Mouse (Mus musculus) intestine, postnatal 0 days (tissue): ENCODE measurements at regions not wholly inside any gene's neighbourhood (a gene's known extent, or its start where the extent isn't known, plus 50 kb on each side); places are given as distances from the start of the nearest gene placed in this dataset.

Experiments used
- ATAC-seq: fragments of 200-750 bp; cut with Nextera tagmentation; 2 replicates; pipeline ENCODE4 v1.8.0; 2017; ENCODE audit warnings: mild to moderate bottlenecking, moderate TSS enrichment, moderate library complexity
- H3K27ac ChIP-seq: fragments of 300-500 bp; sonication (generic); 2 replicates; pipeline ENCODE4 v1.5.1; 2014; ENCODE audit warnings: mild to moderate bottlenecking, low read depth, low read length, moderate library complexity
- H3K27me3 ChIP-seq: fragments of 300-500 bp; sonication (generic); replicated peaks from 2 replicates; pipeline ENCODE4 v1.6.1; 2014; ENCODE audit warnings: low read length, mixed read lengths; ENCODE audit not compliant: control insufficient read depth, insufficient read depth
- H3K36me3 ChIP-seq: fragments of 300-500 bp; sonication (generic); 2 replicates; pipeline ENCODE4 v1.6.1; 2014; ENCODE audit warnings: mild to moderate bottlenecking, moderate library complexity; ENCODE audit not compliant: control insufficient read depth, insufficient read depth
- H3K4me1 ChIP-seq: fragments of 300-500 bp; sonication (generic); replicated peaks from 2 replicates; pipeline ENCODE4 v1.6.1; 2014; ENCODE audit warnings: antibody characterized with exemption, low read length, mixed read lengths; ENCODE audit not compliant: control insufficient read depth, insufficient read depth
- H3K4me2 ChIP-seq: fragments of 300-500 bp; sonication (generic); replicated peaks from 2 replicates; pipeline ENCODE4 v1.6.1; 2014; ENCODE audit warnings: low read depth, mild to moderate bottlenecking, moderate library complexity
- H3K4me3 ChIP-seq: fragments of 300-500 bp; sonication (generic); 2 replicates; pipeline ENCODE4 v1.5.1; 2014; ENCODE audit warnings: low read depth, low read length
- H3K9ac ChIP-seq: fragments of 300-500 bp; sonication (generic); 2 replicates; pipeline ENCODE4 v1.6.1; 2014; ENCODE audit warnings: mild to moderate bottlenecking, low read depth, low read length
- H3K9me3 ChIP-seq: fragments of 300-500 bp; sonication (generic); 2 replicates; pipeline ENCODE4 v1.6.1; 2016; ENCODE audit warnings: mixed run types; ENCODE audit not compliant: control insufficient read depth
- CTCF ChIP-seq: sonication (generic); IDR thresholded peaks from 2 replicates; pipeline ENCODE4 v1.5.1; 2016; ENCODE audit warnings: low read depth, mild to moderate bottlenecking, control low read depth, antibody characterized with exemption, moderate library complexity
- WGBS: fragments of 180-500 bp; shearing (Covaris S2); extraction: QIAGEN DNeasy Blood & Tissue Kit; methylation state at CpG from one replicate; pipeline ENCODE4 v1.1.7; 2014; 5-methylcytosine and 5-hydroxymethylcytosine counted together

- Histone ChIP-seq H3K9ac (no peak overlapping the region), H3K4me1 (no peaks in the 10 kb centered on the region), H3K27ac (no peak overlapping the region), H3K9me3 (no peaks in the 10 kb centered on the region), H3K4me2 (no peak overlapping the region), H3K36me3 (no peaks in the 10 kb centered on the region), H3K4me3 (no peak overlapping the region), H3K27me3 (no peaks in the 10 kb centered on the region)
- TF ChIP-seq CTCF, result no peak
- 58% methylated on average over 1 of the region's 1 CpGs for WGBS
- no peak for ATAC-seq
These were observed 367.8 kb upstream of the Impad1 start for GRCm38 (mm10) chr4:5160931-5161330.

- H3K27me3 ChIP-seq, result no peaks in the 10 kb centered on the region
- H3K9ac ChIP-seq, result no peak overlapping the region
- no peak for ATAC-seq
- WGBS, result 32% methylated on average over 3 of the region's 3 CpGs
- no peaks in the 10 kb centered on the region for H3K4me1 ChIP-seq
- no peak overlapping the region for H3K4me2 ChIP-seq
- H3K27ac ChIP-seq, result no peak overlapping the region
- no peak for TF ChIP-seq CTCF
- no peaks in the 10 kb centered on the region for H3K9me3 ChIP-seq
- no peaks in the 10 kb centered on the region for H3K36me3 ChIP-seq
- H3K4me3 ChIP-seq, result no peak overlapping the region
These were observed 337.6 kb upstream of the Impad1 start for GRCm38 (mm10) chr4:5130726-5131125.

GRCm38 (mm10) chr4:5126059-5126458 lies 332.9 kb upstream of the Impad1 start:
- H3K9me3 ChIP-seq, result no peaks in the 10 kb centered on the region
- TF ChIP-seq CTCF, result no peak
- no peak overlapping the region for H3K27ac ChIP-seq
- WGBS, result 91% methylated on average over 2 of the region's 2 CpGs
- H3K4me1 ChIP-seq, result no peaks in the 10 kb centered on the region
- no peak overlapping the region for H3K9ac ChIP-seq
- H3K4me3 ChIP-seq, result no peak overlapping the region
- H3K4me2 ChIP-seq, result no peak overlapping the region
- H3K27me3 ChIP-seq, result no peaks in the 10 kb centered on the region
- ATAC-seq, result no peak
- no peaks in the 10 kb centered on the region for H3K36me3 ChIP-seq

GRCm38 (mm10) chr4:5098411-5098810 lies 305.3 kb upstream of the Impad1 start:
- Histone ChIP-seq H3K36me3 (no peaks in the 10 kb centered on the region), H3K9ac (no peak overlapping the region), H3K4me1 (no peaks in the 10 kb centered on the region), H3K4me2 (no peak overlapping the region), H3K4me3 (no peak overlapping the region), H3K9me3 (no peaks in the 10 kb centered on the region), H3K27ac (no peak overlapping the region), H3K27me3 (no peaks in the 10 kb centered on the region)
- ATAC-seq, result no peak
- TF ChIP-seq CTCF, result no peak
- WGBS, result 86% methylated on average over 3 of the region's 3 CpGs

GRCm38 (mm10) chr4:5078723-5079122 lies 285.6 kb upstream of the Impad1 start:
- Histone ChIP-seq H3K4me2 (no peak overlapping the region), H3K27ac (no peak overlapping the region), H3K9ac (no peak overlapping the region), H3K36me3 (no peaks in the 10 kb centered on the region), H3K9me3 (no peaks in the 10 kb centered on the region), H3K27me3 (no peaks in the 10 kb centered on the region), H3K4me1 (no peaks in the 10 kb centered on the region), H3K4me3 (no peak overlapping the region)
- ATAC-seq, result no peak
- WGBS, result 27% methylated on average over 3 of the region's 3 CpGs
- no peak for TF ChIP-seq CTCF

GRCm38 (mm10) chr4:5074754-5075153 lies 281.6 kb upstream of the Impad1 start:
- no peak overlapping the region for H3K27ac ChIP-seq
- H3K4me3 ChIP-seq, result no peak overlapping the region
- no peaks in the 10 kb centered on the region for H3K9me3 ChIP-seq
- H3K9ac ChIP-seq, result no peak overlapping the region
- 87% methylated on average over 1 of the region's 1 CpGs for WGBS
- no peaks in the 10 kb centered on the region for H3K4me1 ChIP-seq
- no peaks in the 10 kb centered on the region for H3K36me3 ChIP-seq
- no peak overlapping the region for H3K4me2 ChIP-seq
- no peaks in the 10 kb centered on the region for H3K27me3 ChIP-seq
- ATAC-seq, result no peak
- no peak for TF ChIP-seq CTCF

- H3K9ac ChIP-seq, result no peak overlapping the region
- H3K36me3 ChIP-seq, result no peaks in the 10 kb centered on the region
- TF ChIP-seq CTCF, result no peak
- H3K9me3 ChIP-seq, result no peaks in the 10 kb centered on the region
- H3K4me2 ChIP-seq, result no peak overlapping the region
- no peak overlapping the region for H3K27ac ChIP-seq
- ATAC-seq, result no peak
- H3K4me1 ChIP-seq, result no peaks in the 10 kb centered on the region
- H3K27me3 ChIP-seq, result no peaks in the 10 kb centered on the region
- no peak overlapping the region for H3K4me3 ChIP-seq
- 90% methylated on average over 4 of the region's 4 CpGs for WGBS
These were observed 278.1 kb upstream of the Impad1 start for GRCm38 (mm10) chr4:5071243-5071642.
